Mouse (Mus musculus): Measurements from ENCODE around the gene Atp2c2. TPM values are rescaled to one million over a fixed set of nuclear protein-coding genes. Genes with fewer than 3 reads are reported as not detected.

The Atp2c2 gene
- polyA plus RNA-seq, 1 experiment: not detected

DNA sequence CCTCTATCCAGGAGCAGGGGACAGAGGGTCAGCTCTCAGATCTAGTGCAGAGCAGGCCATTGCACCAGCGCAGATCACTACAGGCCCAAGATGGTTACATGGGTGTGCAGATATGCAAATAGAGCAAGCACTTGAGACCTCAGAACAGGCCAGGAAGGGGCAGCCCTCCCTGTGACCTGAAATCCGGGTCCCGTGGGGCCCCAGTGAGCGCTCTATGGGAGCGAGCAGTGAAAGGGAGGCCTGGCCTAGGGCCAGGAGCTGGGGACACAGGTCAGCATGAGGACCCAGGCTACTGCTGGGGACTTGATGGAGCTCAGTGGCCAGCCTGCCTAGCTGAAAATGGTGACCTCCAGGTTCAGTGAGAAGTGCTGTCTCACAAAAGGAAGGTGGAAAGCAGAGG, 56.7 kb downstream of the Atp2c2 start:
- TF ChIP-seq GATA1 (IDR thresholded peaks at IDR 0.05; ENCODE audit: low read length): no peak

DNA sequence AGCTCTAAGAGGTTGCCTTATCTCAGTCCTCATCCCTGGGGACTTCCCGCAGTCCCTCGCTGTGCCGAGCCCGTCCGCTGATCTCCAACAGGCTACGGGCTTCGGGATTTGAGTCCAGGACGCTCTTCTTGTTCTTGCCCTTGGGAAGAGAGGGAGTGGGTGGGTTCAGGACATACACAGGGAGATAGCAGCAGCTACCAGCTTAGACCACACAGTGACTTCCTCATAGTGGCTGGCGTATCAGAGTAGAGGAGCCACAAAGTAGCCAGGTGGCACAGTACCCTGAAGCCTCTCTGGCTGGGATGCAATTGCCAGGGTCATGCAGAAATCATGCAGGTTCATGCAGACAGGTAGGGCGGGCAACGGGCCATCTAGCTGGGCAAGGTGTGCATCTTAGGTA, 61.9 kb downstream of the Atp2c2 start:
- TF ChIP-seq GATA1 (IDR thresholded peaks at IDR 0.05; ENCODE audit: low read length): no peak

DNA sequence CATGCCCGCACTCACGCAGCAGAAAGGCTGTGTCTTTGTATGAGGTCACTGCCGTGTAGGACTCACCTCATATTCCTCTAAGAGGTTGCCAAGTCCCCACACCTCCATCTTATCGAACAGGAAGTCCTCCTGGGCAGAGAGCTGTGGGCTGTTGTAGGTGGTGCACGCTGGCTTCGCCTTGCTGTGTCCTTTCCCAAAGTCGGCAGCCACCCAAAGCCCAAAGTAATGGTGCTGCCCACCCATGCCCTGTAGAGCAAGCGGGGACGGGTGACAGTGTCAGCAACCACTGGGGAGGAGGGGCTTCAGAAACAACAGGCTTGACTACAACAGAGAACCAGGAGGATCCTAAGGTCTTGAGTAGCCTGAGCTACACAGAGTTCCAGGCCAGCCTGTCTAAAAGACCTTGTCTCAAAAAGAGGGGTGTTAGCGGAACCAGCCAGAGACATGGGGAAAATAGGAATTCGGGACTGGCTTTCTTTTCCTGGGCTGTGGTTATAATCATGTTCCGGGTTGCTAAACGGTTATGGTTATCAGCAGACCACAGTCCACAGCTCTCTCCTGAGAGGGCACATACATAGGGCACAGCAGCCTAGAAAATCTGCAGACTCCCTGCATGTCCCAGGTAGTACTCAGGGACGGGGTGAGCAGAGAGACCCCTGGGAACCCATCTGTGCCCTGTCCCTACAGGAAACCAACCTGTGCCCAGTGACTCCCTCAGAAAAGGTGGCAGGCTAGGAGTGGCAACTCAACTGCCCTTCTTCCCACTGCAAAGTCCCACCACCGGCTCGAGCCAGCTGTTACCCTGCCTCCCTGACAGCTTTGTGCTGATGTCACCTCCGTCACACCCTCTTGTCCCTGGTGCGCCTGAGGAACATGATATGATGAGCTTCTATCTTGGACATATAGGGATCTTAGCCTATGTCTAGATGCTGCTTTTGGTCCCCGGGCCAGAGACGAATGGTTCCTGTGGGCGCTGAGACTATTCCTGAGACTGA, 62.7 kb downstream of the Atp2c2 start:
- no peak for TF ChIP-seq GATA1 (IDR thresholded peaks at IDR 0.05; ENCODE audit: low read length)

DNA sequence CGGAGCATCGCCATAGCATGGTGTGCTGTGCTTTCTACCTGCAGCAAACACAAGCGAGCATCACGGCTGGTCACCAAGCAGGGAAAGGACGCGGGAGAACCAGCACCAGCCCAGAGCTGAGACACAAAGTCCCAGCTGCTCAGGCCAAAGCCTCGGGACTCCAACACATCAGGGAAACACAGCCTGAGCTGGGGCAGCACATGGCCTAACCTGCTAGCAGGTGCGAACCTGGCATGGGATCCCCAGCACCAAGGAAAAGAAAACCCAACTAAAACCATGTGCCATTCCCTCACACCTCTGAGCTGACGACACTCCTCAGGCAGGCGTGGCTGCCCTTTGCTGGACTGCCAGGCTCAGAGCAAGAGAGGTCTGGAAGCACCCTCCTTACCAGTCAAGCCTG, 65.5 kb downstream of the Atp2c2 start:
- no peak for TF ChIP-seq GATA1 (IDR thresholded peaks at IDR 0.05; ENCODE audit: low read length)

DNA sequence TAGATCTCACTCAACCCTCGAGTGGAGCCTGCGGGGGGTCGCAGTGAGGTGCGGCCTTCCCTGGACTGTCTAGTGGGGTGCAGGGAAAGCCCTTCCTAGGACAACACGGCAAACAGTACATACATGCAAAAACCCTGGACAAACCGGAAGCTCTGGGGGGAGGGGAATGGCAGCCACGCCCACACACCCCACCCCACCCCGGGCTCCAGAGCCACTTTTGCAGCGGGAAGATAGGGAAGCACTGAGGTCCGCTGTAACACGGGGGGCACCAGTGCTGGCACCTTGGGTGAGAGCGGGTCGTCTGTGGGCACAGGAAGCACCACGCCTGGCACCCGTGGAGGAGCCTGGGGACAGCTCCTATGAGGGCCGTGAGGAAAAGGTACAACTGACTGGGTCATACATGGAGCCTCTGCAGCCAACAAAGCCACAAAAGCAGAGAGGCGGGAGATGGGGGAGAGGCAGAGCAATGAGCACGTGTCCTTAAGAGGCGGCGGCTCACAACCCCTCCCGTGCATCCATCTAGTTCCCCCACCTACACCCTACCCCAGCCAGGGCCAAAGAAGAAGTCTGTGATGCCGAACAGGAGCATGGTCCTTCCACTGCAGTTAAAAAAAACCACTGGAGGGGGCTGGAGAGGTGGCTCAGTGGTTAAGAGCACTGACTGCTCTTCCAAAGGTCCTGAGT, 66.1 kb downstream of the Atp2c2 start:
- TF ChIP-seq GATA1 (IDR thresholded peaks at IDR 0.05; ENCODE audit: low read length): no peak

DNA sequence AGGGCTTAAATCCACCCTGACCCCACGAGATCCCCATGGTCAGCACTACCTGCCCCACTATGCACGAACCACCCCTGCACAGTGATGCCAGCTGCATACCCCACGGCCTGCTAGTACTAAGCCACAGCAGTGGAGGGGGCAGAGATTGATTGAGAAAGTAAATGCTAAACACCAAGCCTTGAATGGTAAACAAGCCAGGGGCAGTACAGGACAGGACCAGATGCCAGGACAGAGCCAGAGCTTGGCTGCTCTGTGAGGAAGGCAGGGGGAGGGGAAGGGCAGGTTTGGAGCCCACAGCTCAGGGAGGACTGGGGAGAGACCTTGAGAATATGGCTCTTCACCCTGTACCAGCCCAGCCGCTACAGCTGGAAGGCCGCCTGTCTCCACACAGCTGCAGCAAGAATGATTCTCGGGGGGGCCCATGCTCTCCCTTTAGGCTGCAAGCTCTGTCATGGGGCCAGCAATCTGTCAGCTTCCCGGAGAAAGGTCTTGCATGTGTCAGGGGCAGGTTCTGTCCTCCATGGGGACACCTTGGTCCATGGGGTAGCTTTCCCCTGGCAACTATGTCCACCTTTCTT, 76.9 kb downstream of the Atp2c2 start:
- no peak for TF ChIP-seq GATA1 (IDR thresholded peaks at IDR 0.05; ENCODE audit: low read length)

DNA sequence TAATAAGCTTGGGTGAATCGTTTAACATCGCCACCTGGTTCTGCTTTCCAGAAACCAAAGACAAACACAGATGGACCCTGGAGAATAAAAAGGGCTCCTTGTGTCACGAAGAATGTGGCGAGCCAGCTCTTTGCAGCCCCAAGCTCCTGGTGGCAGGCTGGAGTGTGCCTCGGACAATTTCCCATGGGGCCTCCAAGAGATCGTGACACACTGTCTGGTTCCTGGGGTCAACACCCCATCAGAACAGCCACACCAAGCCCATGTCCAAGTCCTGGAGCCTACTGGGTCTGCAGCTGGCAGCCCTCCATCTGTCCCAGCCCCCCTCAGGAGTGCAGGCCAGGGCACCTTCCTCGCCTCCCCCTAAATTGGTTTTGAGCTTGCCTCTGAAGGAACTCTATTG, 78.0 kb downstream of the Atp2c2 start:
- no peak for TF ChIP-seq GATA1 (IDR thresholded peaks at IDR 0.05; ENCODE audit: low read length)

DNA sequence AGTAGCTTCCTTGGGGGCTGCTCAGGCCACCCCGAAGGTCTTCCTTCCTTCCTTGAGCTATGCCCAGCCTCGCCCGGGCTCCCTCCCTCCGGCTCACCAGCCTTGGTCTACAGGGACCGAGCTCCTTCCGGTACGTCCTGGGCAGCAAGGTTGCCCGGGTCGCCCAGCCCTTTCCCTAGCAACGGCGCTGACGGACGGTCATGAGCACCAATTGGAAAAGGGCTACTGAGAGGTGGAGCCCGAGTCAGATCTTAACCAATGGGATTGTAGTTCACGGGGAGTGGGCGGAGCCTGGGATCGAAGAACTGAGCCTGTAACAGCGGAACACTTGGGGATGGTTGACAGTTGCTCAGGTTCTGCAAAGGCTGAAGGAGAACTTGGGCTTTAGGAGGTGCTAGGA, 78.5 kb downstream of the Atp2c2 start, which contains the start of gene Tldc1:
Gene Tldc1, minus strand, starts transcription at position 154 of the 400 bp plus-strand sequence.
- TF ChIP-seq GATA1 (IDR thresholded peaks at IDR 0.05; ENCODE audit: low read length): no peak

DNA sequence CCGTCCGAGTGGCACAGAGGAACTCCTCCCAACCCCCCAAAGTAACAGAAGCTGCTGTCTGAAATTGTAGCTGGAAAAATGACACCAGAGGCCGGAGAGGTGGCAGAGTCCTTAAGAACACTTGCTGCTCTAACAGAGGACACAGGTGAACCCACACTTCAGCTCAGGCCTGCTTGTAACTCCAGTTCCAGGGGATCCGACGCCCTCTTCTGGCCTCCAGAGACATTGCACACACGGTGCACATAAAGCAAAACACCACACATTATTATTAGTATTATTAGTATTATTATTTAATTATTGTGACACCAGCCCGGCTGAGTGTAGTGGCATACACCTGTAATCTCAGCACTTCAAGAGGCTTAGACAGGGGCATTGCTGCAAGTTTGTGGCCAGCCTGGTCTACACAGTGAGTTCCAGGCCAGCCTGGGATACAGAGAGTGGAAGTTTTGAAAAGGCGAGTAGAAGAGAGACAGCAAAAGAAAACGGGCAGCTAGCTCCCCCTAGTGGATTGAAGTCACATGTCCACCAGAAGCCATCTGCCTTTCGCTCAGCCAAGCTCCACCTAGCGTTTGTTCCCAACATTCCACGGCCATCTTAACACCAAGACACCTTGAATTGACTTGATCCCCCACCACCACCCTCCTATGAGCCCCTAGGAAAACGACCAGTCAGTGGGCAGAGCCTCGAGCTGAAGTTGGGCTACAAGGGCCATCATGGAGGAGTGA, 79.4 kb downstream of the Atp2c2 start:
- TF ChIP-seq GATA1 (IDR thresholded peaks at IDR 0.05; ENCODE audit: low read length): no peak

DNA sequence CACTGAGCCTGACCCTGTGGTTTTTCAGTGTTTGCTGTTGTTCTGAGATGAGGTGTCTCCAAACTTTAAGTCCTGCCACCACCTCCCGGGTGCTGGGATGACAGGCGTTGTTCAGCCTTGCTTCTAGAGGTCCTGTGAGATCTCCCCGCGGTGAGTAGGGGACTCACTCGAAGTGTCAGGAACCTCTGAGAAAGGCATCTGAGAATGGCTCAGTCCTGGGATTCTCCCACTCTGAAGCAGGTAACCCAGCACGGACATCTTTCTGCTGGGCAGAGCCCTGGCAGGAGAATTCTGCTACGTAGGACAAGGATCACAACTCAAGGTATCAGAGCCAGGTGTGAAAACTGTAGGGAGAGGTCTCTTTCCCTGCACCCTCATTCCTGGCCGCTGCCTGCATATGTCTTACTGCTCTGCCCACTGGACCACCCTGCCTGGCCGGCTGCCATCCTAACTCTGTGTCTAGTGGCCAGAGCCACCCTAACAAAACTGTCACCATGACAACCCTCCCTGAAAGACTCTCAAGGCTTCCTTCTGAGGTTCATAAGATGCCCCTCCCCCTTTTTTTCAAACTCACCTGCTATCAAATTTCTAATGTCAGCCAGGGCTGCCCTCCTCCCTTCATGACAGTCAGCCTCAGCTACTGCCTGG, 80.7 kb downstream of the Atp2c2 start:
- TF ChIP-seq GATA1 (IDR thresholded peaks at IDR 0.05; ENCODE audit: low read length): no peak

DNA sequence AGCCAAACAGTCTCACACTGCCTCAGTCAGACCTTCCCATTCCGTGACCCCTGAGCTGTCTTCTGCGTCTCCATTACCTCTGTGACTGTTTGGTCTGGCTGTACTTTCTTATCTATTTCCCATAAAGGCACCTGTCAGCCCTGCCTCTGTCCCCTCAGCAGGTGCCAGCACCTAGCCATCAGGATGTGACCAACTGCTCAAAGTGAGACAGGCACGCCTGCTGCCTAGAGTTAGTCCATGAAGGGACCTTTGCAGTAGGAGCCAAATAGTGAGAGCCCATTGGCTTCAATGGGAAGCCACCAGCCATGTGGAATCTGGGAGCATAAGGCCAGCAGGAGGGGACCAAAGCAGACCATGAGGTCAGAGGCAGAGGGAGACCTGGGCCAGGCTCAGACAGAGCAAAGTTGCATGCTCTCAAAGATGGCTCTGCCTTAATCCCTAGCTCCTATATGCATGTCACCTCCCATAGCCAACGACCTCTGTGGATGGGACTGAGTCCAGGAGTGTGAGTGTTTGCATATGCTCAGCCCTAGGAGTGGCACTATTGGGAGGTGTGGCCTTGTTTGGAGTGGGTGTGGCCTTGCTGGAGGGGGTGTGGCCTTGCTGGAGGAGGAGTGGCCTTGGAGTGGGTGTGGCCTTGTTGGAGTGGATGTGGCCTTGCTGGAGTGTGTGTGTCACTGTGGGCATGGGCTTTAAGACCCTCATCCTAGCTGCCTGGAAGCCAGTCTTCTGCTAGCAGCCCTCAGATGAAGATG, 81.5 kb downstream of the Atp2c2 start:
- no peak for TF ChIP-seq GATA1 (IDR thresholded peaks at IDR 0.05; ENCODE audit: low read length)

DNA sequence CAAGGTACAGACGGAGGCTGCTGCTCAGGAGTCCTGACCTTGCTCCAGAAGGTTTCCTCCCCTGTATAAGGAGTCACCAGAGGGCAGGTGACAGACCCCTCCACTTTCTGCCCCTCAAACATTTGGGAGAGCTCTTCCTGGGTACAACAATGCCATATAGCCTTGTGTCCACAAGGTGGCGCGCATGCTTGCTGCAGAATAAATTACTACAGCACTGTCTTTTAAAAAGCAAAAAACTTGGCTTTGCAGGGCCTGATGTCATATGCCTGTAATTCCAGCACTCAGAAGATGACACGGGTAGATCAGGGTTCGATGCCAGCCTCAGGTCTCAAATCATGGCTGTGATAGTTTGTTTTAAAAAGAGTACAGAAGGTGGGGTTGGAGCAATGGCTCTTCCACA, 82.9 kb downstream of the Atp2c2 start:
- no peak for TF ChIP-seq GATA1 (IDR thresholded peaks at IDR 0.05; ENCODE audit: low read length)

DNA sequence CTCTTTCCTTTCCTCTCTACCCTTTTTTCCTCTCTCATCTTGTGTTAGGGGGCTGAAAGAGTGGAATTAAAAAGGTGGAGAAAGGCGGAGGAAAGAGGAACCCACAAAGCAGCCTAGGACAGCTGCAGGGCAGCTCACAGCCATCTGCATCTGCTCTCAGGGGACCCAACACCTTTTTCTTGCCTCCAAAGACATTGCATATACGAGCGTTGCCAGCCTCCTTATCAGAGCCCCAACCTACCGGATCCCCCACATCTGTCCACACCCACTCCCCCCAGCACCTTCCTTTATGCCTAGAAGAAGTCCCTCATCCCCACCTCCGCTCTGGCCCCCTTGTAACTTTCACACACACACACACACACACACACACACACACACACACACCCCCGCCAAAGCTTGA, 83.8 kb downstream of the Atp2c2 start:
- TF ChIP-seq GATA1 (IDR thresholded peaks at IDR 0.05; ENCODE audit: low read length): no peak

DNA sequence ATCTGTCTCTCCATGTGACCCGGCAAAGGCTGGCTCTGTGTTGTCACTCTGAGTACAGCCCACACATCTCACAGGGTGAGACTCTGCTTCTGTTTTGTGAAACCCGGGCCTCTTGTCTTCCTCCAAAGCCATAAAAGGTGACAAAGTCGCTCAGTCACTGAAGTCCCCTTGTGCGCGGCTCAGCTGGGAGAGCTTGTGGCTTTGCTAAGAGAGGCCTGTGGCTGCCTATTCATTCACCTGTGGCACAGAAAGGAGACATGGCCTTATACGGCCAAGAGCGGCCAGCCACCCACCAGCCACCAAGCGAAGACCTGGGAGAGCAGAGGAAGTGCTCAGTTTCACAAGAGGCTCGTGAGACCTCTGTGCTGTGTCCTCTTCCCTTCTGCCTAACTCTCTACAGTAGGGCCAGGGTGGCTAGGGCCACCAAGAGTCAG, 84.3 kb downstream of the Atp2c2 start:
- no peak for TF ChIP-seq GATA1 (IDR thresholded peaks at IDR 0.05; ENCODE audit: low read length)
